Mouse (Mus musculus) lung, postnatal 0 days (tissue): ENCODE measurements at regions not wholly inside any gene's neighbourhood (a gene's known extent, or its start where the extent isn't known, plus 50 kb on each side); places are given as distances from the start of the nearest gene placed in this dataset.

Experiments used
- CTCF ChIP-seq: IDR thresholded peaks from 2 replicates; pipeline ENCODE4 v1.5.1; 2016; ENCODE audit warnings: antibody characterized with exemption, mild to moderate bottlenecking
- EP300 ChIP-seq: IDR thresholded peaks from 2 replicates; pipeline ENCODE4 v1.6.1; 2016; ENCODE audit warnings: antibody characterized with exemption, mild to moderate bottlenecking, control low read depth

DNA sequence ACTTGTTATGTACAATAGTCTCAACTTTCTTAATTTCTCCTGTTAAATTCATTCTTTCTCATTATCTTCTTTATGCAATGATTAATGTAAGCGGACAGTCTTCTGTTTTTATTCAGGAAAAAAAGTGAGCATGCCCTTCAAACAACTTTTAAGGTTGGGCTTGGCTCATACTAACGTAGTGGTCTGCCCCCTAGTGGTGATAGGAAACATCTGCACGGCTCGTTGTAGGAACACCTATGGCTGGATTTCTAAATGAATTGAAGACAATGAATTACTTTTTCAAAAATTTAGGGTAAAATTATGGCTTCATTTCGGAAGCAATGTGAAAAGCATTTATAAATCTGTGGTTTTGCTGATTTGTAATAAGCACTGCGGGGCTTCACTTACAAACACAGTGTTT lies 112.6 kb upstream of the Stxbp6 start:
- peak; percentile 87 for TF ChIP-seq CTCF
- TF ChIP-seq EP300 = no peak
